Mouse (Mus musculus) lung, postnatal 0 days (tissue): ENCODE data around the gene Zranb2.

Source experiments
- CTCF ChIP-seq: IDR thresholded peaks from 2 replicates; pipeline ENCODE4 v1.5.1; 2016; ENCODE audit warnings: antibody characterized with exemption, mild to moderate bottlenecking
- EP300 ChIP-seq: IDR thresholded peaks from 2 replicates; pipeline ENCODE4 v1.6.1; 2016; ENCODE audit warnings: antibody characterized with exemption, mild to moderate bottlenecking, control low read depth

- no peak for TF ChIP-seq CTCF
- TF ChIP-seq EP300 = no peak
Measured at GRCm38 (mm10) chr3:157572011-157572410, 38.1 kb downstream of the Zranb2 start.
